Mouse (Mus musculus) heart, embryonic 16.5 days (tissue): ENCODE measurements around the gene Gm11273. TPM values are rescaled to one million over a fixed set of nuclear protein-coding genes. Genes with fewer than 3 reads are reported as not detected.
A peak's percentile ranks its signal among the peaks of the same experiment; 100 is the strongest.

ENCODE experiments used
- ATAC-seq: fragments of 200-750 bp; cut with Nextera tagmentation; replicated peaks from 2 replicates; pipeline ENCODE4 v1.8.0; 2017; ENCODE audit warnings: moderate number of reproducible peaks; ENCODE audit not compliant: insufficient read depth, low FRiP score; ENCODE audit errors: extremely low read depth
- H3K27ac ChIP-seq: fragments of 300-500 bp; sonication (generic); 2 replicates; pipeline ENCODE4 v1.5.1; 2014; ENCODE audit warnings: mild to moderate bottlenecking, low read length, control low read depth, moderate library complexity
- H3K27me3 ChIP-seq: fragments of 300-500 bp; sonication (generic); 2 replicates; pipeline ENCODE4 v1.6.1; 2014; ENCODE audit warnings: low read length, mixed read lengths; ENCODE audit not compliant: control insufficient read depth, insufficient read depth
- H3K36me3 ChIP-seq: fragments of 300-500 bp; sonication (generic); 2 replicates; pipeline ENCODE4 v1.6.1; 2014; ENCODE audit not compliant: control insufficient read depth, insufficient read depth
- H3K4me1 ChIP-seq: fragments of 300-500 bp; sonication (generic); 2 replicates; pipeline ENCODE4 v1.6.1; 2014; ENCODE audit warnings: low read length, mixed read lengths; ENCODE audit not compliant: control insufficient read depth, insufficient read depth
- H3K4me2 ChIP-seq: fragments of 300-500 bp; sonication (generic); 2 replicates; pipeline ENCODE4 v1.6.1; 2014; ENCODE audit warnings: low read depth, mild to moderate bottlenecking, control low read depth, low read length
- H3K4me3 ChIP-seq: fragments of 300-500 bp; sonication (generic); 2 replicates; pipeline ENCODE4 v1.5.1; 2014; ENCODE audit warnings: mild to moderate bottlenecking, control low read depth, low read length
- H3K9ac ChIP-seq: fragments of 300-500 bp; sonication (generic); 2 replicates; pipeline ENCODE4 v1.6.1; 2014; ENCODE audit warnings: low read length, control low read depth
- H3K9me3 ChIP-seq: fragments of 300-500 bp; sonication (generic); replicated peaks from 2 replicates; pipeline ENCODE4 v1.6.1; 2016; ENCODE audit warnings: low read length; ENCODE audit not compliant: control insufficient read depth
- WGBS: fragments of 180-500 bp; shearing (Covaris S2); extraction: QIAGEN DNeasy Blood & Tissue Kit; methylation state at CpG from one replicate; pipeline ENCODE4 v1.1.7; 2014; 5-methylcytosine and 5-hydroxymethylcytosine counted together
- polyA plus RNA-seq: library from polyadenylated mRNA; unstranded; fragments of >200 nt; fragmentation: Nextera tagmentation; extraction: Ambion mirVana; gene quantifications from 2 replicates; pipeline ENCODE4 v1.2.1, GENCODE M21; 2015

Gene Gm11273
- polyA plus RNA-seq, 1 experiment from 2014 or later, result 62.4 TPM

GRCm38 (mm10) chr13:21456347-21456746, 44.9 kb downstream of the Gm11273 start:
- Histone ChIP-seq H3K36me3 (peaks cover 3% of the 10 kb centered on the region; the same call in 1 of the 2 replicates), H3K27ac (no peak overlapping the region), H3K27me3 (no peaks in the 10 kb centered on the region), H3K4me1 (peaks cover 7% of the 10 kb centered on the region), H3K9me3 (no peaks in the 10 kb centered on the region), H3K4me3 (no peak overlapping the region), H3K9ac (no peak overlapping the region), H3K4me2 (no peak overlapping the region)
- no peak; the same call in 1 of the 2 replicates for ATAC-seq
- 4% methylated on average over 4 of the region's 4 CpGs for WGBS

DNA sequence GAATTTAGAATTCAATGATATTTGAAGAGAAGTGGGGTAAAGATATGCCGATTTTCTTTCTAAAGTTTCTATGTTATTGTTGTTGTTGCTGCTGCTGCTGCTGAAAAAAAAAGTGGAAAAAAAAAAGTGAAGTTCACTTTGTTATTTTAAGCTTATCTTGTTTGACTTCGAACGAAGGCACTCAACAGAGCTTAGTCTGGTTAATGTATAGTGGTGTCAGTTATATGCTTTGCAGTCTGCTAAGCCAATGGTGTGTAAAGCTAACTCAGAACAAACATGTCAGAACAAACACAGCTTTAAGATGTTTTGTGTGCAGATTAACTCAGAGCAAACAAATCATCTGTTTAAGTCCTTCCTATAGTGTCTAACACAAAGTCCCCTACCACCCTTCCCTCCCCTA, 47.1 kb downstream of the Gm11273 start:
- H3K4me3 ChIP-seq, result no peak overlapping the region

DNA sequence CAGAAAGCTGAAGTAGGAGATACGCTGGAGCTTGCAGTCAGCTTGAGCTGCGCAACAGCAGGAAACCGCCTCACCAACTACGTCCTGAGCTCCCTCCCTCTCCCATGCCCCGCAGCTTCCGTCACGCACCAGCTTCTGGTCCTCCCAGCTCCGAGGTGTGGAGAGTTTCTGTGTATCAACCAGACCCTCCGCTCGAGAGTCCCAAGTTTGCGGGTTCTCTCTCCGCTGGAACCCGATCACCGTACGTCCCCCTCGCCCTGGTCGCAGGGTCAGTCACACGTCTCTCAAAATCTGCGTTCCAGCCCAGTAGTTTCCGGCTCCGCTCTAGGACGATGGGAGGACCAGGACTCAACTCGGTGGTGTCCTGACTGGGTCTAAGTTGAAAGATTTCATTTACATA, 47.8 kb downstream of the Gm11273 start, which contains the start of gene Zscan26:
Zscan26 (minus strand) TSS at position 282 of the 400 bp plus-strand sequence.
- peaks cover 7% of the 10 kb centered on the region for H3K4me1 ChIP-seq
- H3K9me3 ChIP-seq, result no peaks in the 10 kb centered on the region
- 0% methylated on average over 23 of the region's 23 CpGs for WGBS
- H3K36me3 ChIP-seq, result peaks cover 8% of the 10 kb centered on the region; the same call in 1 of the 2 replicates
- H3K27me3 ChIP-seq, result no peaks in the 10 kb centered on the region
- H3K4me3 ChIP-seq, result peak within 1 kb of the TSS; percentile 91
- peak within 1 kb of the TSS; percentile 92 for H3K9ac ChIP-seq
- H3K27ac ChIP-seq, result peak within 1 kb of the TSS; percentile 87
- H3K4me2 ChIP-seq, result peak within 1 kb of the TSS; percentile 69
- peak; percentile 93 for ATAC-seq

More for the DNA sequence above, 47.1 kb downstream of the Gm11273 start:
- 44% methylated on average over 3 of the region's 3 CpGs for WGBS
- H3K9ac ChIP-seq, result no peak overlapping the region; the same call in 1 of the 2 replicates
- peaks cover 7% of the 10 kb centered on the region for H3K4me1 ChIP-seq
- H3K27me3 ChIP-seq, result no peaks in the 10 kb centered on the region
- ATAC-seq, result no peak
- H3K36me3 ChIP-seq, result peaks cover 5% of the 10 kb centered on the region; the same call in 1 of the 2 replicates
- no peaks in the 10 kb centered on the region for H3K9me3 ChIP-seq
- no peak overlapping the region for H3K27ac ChIP-seq
- H3K4me2 ChIP-seq, result peak overlapping the region; percentile 69; the same call in 1 of the 2 replicates

- WGBS, result 2% methylated on average over 13 of the region's 13 CpGs
- Histone ChIP-seq H3K27ac (peak overlapping the region; percentile 87), H3K4me1 (peaks cover 7% of the 10 kb centered on the region), H3K4me2 (peak overlapping the region; percentile 69), H3K9me3 (no peaks in the 10 kb centered on the region), H3K4me3 (peak overlapping the region; percentile 91), H3K27me3 (no peaks in the 10 kb centered on the region), H3K36me3 (peaks cover 8% of the 10 kb centered on the region; the same call in 1 of the 2 replicates), H3K9ac (peak overlapping the region; percentile 92)
- no peak for ATAC-seq
Observed at GRCm38 (mm10) chr13:21453042-21453441, 48.2 kb downstream of the Gm11273 start.

Other genes starting within 250 kb of the Gm11273 start
- gene Gpx5, start 208.7 kb downstream of the Gm11273 start, polyA plus RNA-seq, result not detected in 2 replicates
- gene Gpx6, start 189.3 kb downstream of the Gm11273 start, polyA plus RNA-seq, result 0.21 TPM in 1 of 2 replicates, not detected in the other
- not detected in 2 replicates for gene Olfr1367, start 154.5 kb downstream of the Gm11273 start, polyA plus RNA-seq
- gene Zscan12, start 138.6 kb downstream of the Gm11273 start, polyA plus RNA-seq, result 7.2 and 9.1 TPM in 2 replicates
- 70.4 and 73.1 TPM in 2 replicates for gene Zkscan3, start 98.7 kb downstream of the Gm11273 start, polyA plus RNA-seq
- 3.2 and 3.9 TPM in 2 replicates for gene Pgbd1, start 60.4 kb downstream of the Gm11273 start, polyA plus RNA-seq
- 25.2 and 25.8 TPM in 2 replicates for gene Zscan26, start 47.7 kb downstream of the Gm11273 start, polyA plus RNA-seq
- gene Nkapl, start 32.9 kb downstream of the Gm11273 start, polyA plus RNA-seq, result 1.5 and 1.7 TPM in 2 replicates
- gene Zkscan4, start 22.5 kb downstream of the Gm11273 start, polyA plus RNA-seq, result 1.9 and 2.2 TPM in 2 replicates
- not detected in 2 replicates for gene Gm10065, start 22.0 kb downstream of the Gm11273 start, polyA plus RNA-seq
- gene AK157302, start 6.2 kb downstream of the Gm11273 start, polyA plus RNA-seq, result 0.77 and 4.1 TPM in 2 replicates
- gene Zkscan8, start 29.7 kb upstream of the Gm11273 start, polyA plus RNA-seq, result 3.7 and 4.7 TPM in 2 replicates
- gene Olfr1366, start 41.4 kb upstream of the Gm11273 start, polyA plus RNA-seq, result 0.04 TPM in 1 of 2 replicates, not detected in the other
- gene Olfr1535, start 58.5 kb upstream of the Gm11273 start, polyA plus RNA-seq, result not detected in 2 replicates
- not detected in 2 replicates for gene Olfr1364, start 80.3 kb upstream of the Gm11273 start, polyA plus RNA-seq
- not detected in 2 replicates for gene Olfr1362, start 112.6 kb upstream of the Gm11273 start, polyA plus RNA-seq
- gene Olfr11, start 141.1 kb upstream of the Gm11273 start, polyA plus RNA-seq, result not detected in 2 replicates
- gene Olfr1361, start 162.0 kb upstream of the Gm11273 start, polyA plus RNA-seq, result not detected in 2 replicates
- not detected in 2 replicates for gene Olfr1360, start 176.0 kb upstream of the Gm11273 start, polyA plus RNA-seq
- not detected in 2 replicates for gene Olfr1359, start 196.7 kb upstream of the Gm11273 start, polyA plus RNA-seq
- gene Hist1h2bl, start 214.7 kb upstream of the Gm11273 start, polyA plus RNA-seq, result 0.86 and 1.7 TPM in 2 replicates
- gene Hist1h2ai, start 215.0 kb upstream of the Gm11273 start, polyA plus RNA-seq, result 4.3 and 8.1 TPM in 2 replicates
- 4.8 and 6.2 TPM in 2 replicates for gene Hist1h3h, start 216.2 kb upstream of the Gm11273 start, polyA plus RNA-seq
- gene Hist1h2bm, start 220.6 kb upstream of the Gm11273 start, polyA plus RNA-seq, result 1.8 and 2.4 TPM in 2 replicates
- gene Hist1h4j, start 233.6 kb upstream of the Gm11273 start, polyA plus RNA-seq, result 0.51 and 0.67 TPM in 2 replicates
- gene Hist1h4k, start 249.1 kb upstream of the Gm11273 start, polyA plus RNA-seq, result 1.9 TPM in 1 of 2 replicates, not detected in the other